8 mouse cellular contexts compared by ENCODE assay signal in the genomic region with DNA sequence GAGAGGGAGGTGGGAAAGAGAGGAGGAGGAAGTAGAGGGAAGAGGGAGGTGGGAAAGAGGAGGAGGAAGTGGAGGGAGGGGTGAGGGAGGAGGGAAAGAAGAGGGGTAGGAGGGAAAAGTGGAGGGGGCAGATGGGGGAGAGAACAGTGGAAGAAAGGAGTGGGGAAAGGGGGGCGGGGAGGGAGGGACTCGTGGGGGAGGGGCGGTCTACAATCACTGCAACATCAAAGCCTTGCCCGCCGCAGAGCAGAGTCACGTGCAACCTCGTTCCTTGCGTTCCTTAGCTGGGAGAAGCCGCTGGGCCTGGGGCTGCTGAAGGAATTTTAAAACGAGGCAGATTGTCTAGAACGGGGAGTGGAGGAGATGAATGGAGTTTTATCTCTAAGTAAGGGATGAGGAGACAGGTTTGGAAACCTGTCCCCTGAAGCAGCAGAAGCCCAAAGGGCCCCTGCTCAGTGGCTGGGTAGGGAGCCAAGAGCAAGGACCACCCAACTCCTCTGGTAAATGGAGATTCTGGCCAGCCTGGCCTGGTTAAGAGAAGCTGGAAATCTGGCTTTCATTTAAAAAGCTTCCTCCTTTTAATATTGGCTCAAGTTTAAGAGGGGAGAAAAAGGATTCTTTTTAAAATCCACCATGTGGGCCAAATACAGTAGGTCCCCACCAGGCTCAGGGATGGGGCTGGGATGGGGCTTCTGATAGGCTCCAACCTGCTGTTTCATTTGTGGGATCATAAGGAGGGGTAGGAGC.
DNase-seq lines count a peak whose midpoint lies in the region; ATAC-seq and TF ChIP-seq lines count a peak whose summit lies in the region.

No protein-coding gene starts in this region.

- no peak for DNase-seq in heart, postnatal 25 days (ENCODE audit: low spot score)
- peak; percentile 86 for DNase-seq in limb, embryonic 14.5 days (ENCODE audit: low spot score)
- DNase-seq in left cerebral cortex, postnatal 36 days (ENCODE audit: low spot score in 2 of 2), result no peak
- DNase-seq in right cerebral cortex, postnatal 36 days (ENCODE audit: low spot score in 2 of 2), result no peak
- DNase-seq in adipocyte (ENCODE audit: low spot score), result no peak

- no peak overlapping the region for H3K27ac ChIP-seq in heart, embryonic 12.5 days (ENCODE audit: poor library complexity, severe bottlenecking)
- peak overlapping the region; percentile 71 for H3K27ac ChIP-seq in ES-Bruce4 (ENCODE audit: insufficient read depth, low read length)
- H3K27ac ChIP-seq in forebrain, embryonic 12.5 days, result peak overlapping the region; percentile 77
- H3K27ac ChIP-seq in limb, embryonic 14.5 days (replicated peaks; ENCODE audit: low read depth, low read length), result peak overlapping the region; percentile 55

- peak; percentile 79; the same call in 1 of the 2 replicates for TF ChIP-seq EP300 in ES-Bruce4 (IDR thresholded peaks at IDR 0.05; ENCODE audit: insufficient read depth, low read depth, low read length)

- TF ChIP-seq CTCF in ES-Bruce4 (IDR thresholded peaks at IDR 0.05; ENCODE audit: low read depth, low read length), result no peak

- no peak for TF ChIP-seq POLR2A in ES-Bruce4 (IDR thresholded peaks at IDR 0.05; ENCODE audit: insufficient read depth, low read length)
- TF ChIP-seq POLR2A in limb, embryonic 14.5 days (IDR thresholded peaks at IDR 0.05; ENCODE audit: borderline replicate concordance, extremely low read depth, insufficient read depth, insufficient read length), result no peak

- peaks cover 46% of the 10 kb centered on the region for H3K27me3 ChIP-seq in heart, embryonic 12.5 days (replicated peaks)
- H3K27me3 ChIP-seq in ES-Bruce4 (ENCODE audit: control insufficient read depth, insufficient read depth, low read length, poor library complexity, severe bottlenecking), result no peaks in the 10 kb centered on the region
- peaks cover 36% of the 10 kb centered on the region for H3K27me3 ChIP-seq in forebrain, embryonic 12.5 days
- peaks cover 5% of the 10 kb centered on the region; the same call in 1 of the 2 replicates for H3K27me3 ChIP-seq in limb, embryonic 14.5 days (ENCODE audit: control insufficient read depth, insufficient read depth, low read length)

- 0 out of 2 replicates have a peak overlapping the region, but pooled peaks have one; percentile 18 for H3K9ac ChIP-seq in heart, embryonic 12.5 days
- 0 out of 2 replicates have a peak overlapping the region, but pooled peaks have one; percentile 29 for H3K9ac ChIP-seq in ES-Bruce4 (ENCODE audit: low read depth, poor library complexity, severe bottlenecking)
- H3K9ac ChIP-seq in forebrain, embryonic 12.5 days, result no peak overlapping the region
- H3K9ac ChIP-seq in limb, embryonic 14.5 days (ENCODE audit: low read depth, low read length, severe bottlenecking), result no peak overlapping the region

- peak overlapping the region; percentile 45 for H3K4me2 ChIP-seq in heart, embryonic 12.5 days
- H3K4me2 ChIP-seq in forebrain, embryonic 12.5 days, result peak overlapping the region; percentile 11
- peak overlapping the region; percentile 13 for H3K4me2 ChIP-seq in limb, embryonic 14.5 days (replicated peaks; ENCODE audit: low read depth, low read length, severe bottlenecking)

- 2% methylated on average over 9 of the region's 11 CpGs for WGBS in heart, embryonic 12.5 days
- under 1% methylated on average over 9 of the region's 11 CpGs for WGBS in forebrain, embryonic 12.5 days
- 2% methylated on average over 10 of the region's 11 CpGs for WGBS in limb, embryonic 14.5 days

- peaks cover 94% of the 10 kb centered on the region for H3K4me1 ChIP-seq in heart, embryonic 12.5 days (replicated peaks)
- peaks cover 17% of the 10 kb centered on the region for H3K4me1 ChIP-seq in ES-Bruce4 (ENCODE audit: control insufficient read depth, insufficient read depth, low read length)
- peaks cover 98% of the 10 kb centered on the region for H3K4me1 ChIP-seq in forebrain, embryonic 12.5 days
- H3K4me1 ChIP-seq in limb, embryonic 14.5 days (ENCODE audit: control insufficient read depth, insufficient read depth, low read length), result peaks cover 91% of the 10 kb centered on the region

- H3K9me3 ChIP-seq in heart, embryonic 12.5 days (replicated peaks), result no peaks in the 10 kb centered on the region
- no peaks in the 10 kb centered on the region for H3K9me3 ChIP-seq in ES-Bruce4 (replicated peaks; ENCODE audit: control insufficient read depth, insufficient read depth, low read length, poor library complexity, severe bottlenecking)
- no peaks in the 10 kb centered on the region for H3K9me3 ChIP-seq in forebrain, embryonic 12.5 days
- no peaks in the 10 kb centered on the region for H3K9me3 ChIP-seq in limb, embryonic 14.5 days (ENCODE audit: control insufficient read depth, low read length)

- intact Hi-C loops in heart, postnatal 25 days (cut with DNase I), result no loop called here
- intact Hi-C loops in left cerebral cortex, postnatal 36 days (cut with DNase I), result loop anchor here (5.0 kb wide), 1 partner anchor 32 kb away; no protein-coding TSS in a partner anchor

- no peak overlapping the region for H3K4me3 ChIP-seq in heart, embryonic 12.5 days
- H3K4me3 ChIP-seq in ES-Bruce4 (ENCODE audit: low read depth, low read length), result no peak overlapping the region
- no peak overlapping the region for H3K4me3 ChIP-seq in forebrain, embryonic 12.5 days (replicated peaks)
- H3K4me3 ChIP-seq in limb, embryonic 14.5 days (replicated peaks; ENCODE audit: low read length), result no peak overlapping the region

- H3K36me3 ChIP-seq in heart, embryonic 12.5 days, result no peaks in the 10 kb centered on the region
- H3K36me3 ChIP-seq in ES-Bruce4 (ENCODE audit: control insufficient read depth, insufficient read depth, low read length, poor library complexity, severe bottlenecking), result no peaks in the 10 kb centered on the region
- H3K36me3 ChIP-seq in forebrain, embryonic 12.5 days (replicated peaks), result no peaks in the 10 kb centered on the region
- no peaks in the 10 kb centered on the region for H3K36me3 ChIP-seq in limb, embryonic 14.5 days (ENCODE audit: control insufficient read depth, insufficient read depth, low read length)

- no peak for ATAC-seq in heart, embryonic 12.5 days (ENCODE audit: insufficient number of reproducible peaks, low FRiP score)
- ATAC-seq in forebrain, embryonic 12.5 days (ENCODE audit: low FRiP score), result peak; percentile 57
- ATAC-seq in limb, embryonic 14.5 days (ENCODE audit: low FRiP score, low read depth), result peak; percentile 47

Comparison
In these comparisons a context has a peak if more than half of its experiments do, and no peak if none do; other contexts are left out.
1. H3K9ac ChIP-seq: peak in heart, embryonic 12.5 days (single experiment) and ES-Bruce4 (single experiment); none in forebrain, embryonic 12.5 days (single experiment) and limb, embryonic 14.5 days (single experiment).
2. Peak in every context shown above with its lines, with median percentiles within 50 percentile points of each other: H3K4me2 ChIP-seq.